Mouse (Mus musculus): Measurements from ENCODE around the gene Inafm2. TPM values are rescaled to one million over a fixed set of nuclear protein-coding genes. Genes with fewer than 3 reads are reported as not detected.

The Inafm2 gene
- polyA plus RNA-seq, 1 experiment from 2014 or later = 21.6 TPM

GRCm38 (mm10) chr2:118750476-118750875, 4.9 kb downstream of the Inafm2 start:
- Histone ChIP-seq H3K4me1 (peaks cover 39% of the 10 kb centered on the region), H3K9ac (no peak overlapping the region)

GRCm38 (mm10) chr2:118751896-118752791, 6.6 kb downstream of the Inafm2 start:
- 64% methylated on average over 16 of the region's 16 CpGs for WGBS
- Histone ChIP-seq H3K9me3 (no peaks in the 10 kb centered on the region), H3K9ac (no peak overlapping the region)

More at GRCm38 (mm10) chr2:118750476-118750875, 4.9 kb downstream of the Inafm2 start:
- no peak overlapping the region for H3K4me2 ChIP-seq
- no peaks in the 10 kb centered on the region for H3K27me3 ChIP-seq (replicated peaks)
- H3K36me3 ChIP-seq (replicated peaks) = no peaks in the 10 kb centered on the region
- no peak for ATAC-seq (replicated peaks)
- no peak overlapping the region for H3K27ac ChIP-seq
- 78% methylated on average over 8 of the region's 8 CpGs for WGBS
- no peak overlapping the region for H3K4me3 ChIP-seq
- H3K9me3 ChIP-seq = no peaks in the 10 kb centered on the region

GRCm38 (mm10) chr2:118752792-118753108, 7.2 kb downstream of the Inafm2 start:
- H3K4me3 ChIP-seq = no peak overlapping the region
- no peak for ATAC-seq (replicated peaks)
- no peak overlapping the region for H3K27ac ChIP-seq
- peaks cover 26% of the 10 kb centered on the region for H3K4me1 ChIP-seq
- no peaks in the 10 kb centered on the region for H3K36me3 ChIP-seq (replicated peaks)
- no peaks in the 10 kb centered on the region for H3K9me3 ChIP-seq
- 83% methylated on average over 4 of the region's 4 CpGs for WGBS
- H3K4me2 ChIP-seq = no peak overlapping the region
- no peak overlapping the region for H3K9ac ChIP-seq
- H3K27me3 ChIP-seq (replicated peaks) = no peaks in the 10 kb centered on the region

More at GRCm38 (mm10) chr2:118751896-118752791, 6.6 kb downstream of the Inafm2 start:
- ATAC-seq (replicated peaks) = no peak
- Histone ChIP-seq H3K36me3 (replicated peaks) (no peaks in the 10 kb centered on the region), H3K27me3 (replicated peaks) (no peaks in the 10 kb centered on the region), H3K27ac (no peak overlapping the region), H3K4me3 (no peak overlapping the region), H3K4me1 (peaks cover 32% of the 10 kb centered on the region), H3K4me2 (no peak overlapping the region)

GRCm38 (mm10) chr2:118754143-118754542, 8.6 kb downstream of the Inafm2 start:
- no peak overlapping the region for H3K27ac ChIP-seq
- H3K27me3 ChIP-seq (replicated peaks) = no peaks in the 10 kb centered on the region; the same call in 1 of the 2 replicates
- no peaks in the 10 kb centered on the region for H3K36me3 ChIP-seq (replicated peaks)
- H3K9ac ChIP-seq = no peak overlapping the region
- no peak overlapping the region for H3K4me3 ChIP-seq
- H3K4me2 ChIP-seq = no peak overlapping the region
- no peaks in the 10 kb centered on the region for H3K9me3 ChIP-seq
- peaks cover 13% of the 10 kb centered on the region for H3K4me1 ChIP-seq
- 91% methylated on average over 5 of the region's 5 CpGs for WGBS
- no peak for ATAC-seq (replicated peaks)

GRCm38 (mm10) chr2:118755407-118755806, 9.8 kb downstream of the Inafm2 start:
- no peaks in the 10 kb centered on the region; the same call in 1 of the 2 replicates for H3K27me3 ChIP-seq (replicated peaks)
- no peak overlapping the region for H3K9ac ChIP-seq
- no peak overlapping the region for H3K4me3 ChIP-seq
- no peaks in the 10 kb centered on the region for H3K9me3 ChIP-seq
- WGBS = 88% methylated on average over 6 of the region's 6 CpGs
- H3K27ac ChIP-seq = no peak overlapping the region
- H3K4me2 ChIP-seq = no peak overlapping the region
- H3K4me1 ChIP-seq = peaks cover 3% of the 10 kb centered on the region; the same call in 1 of the 2 replicates
- no peak for ATAC-seq (replicated peaks)
- no peaks in the 10 kb centered on the region for H3K36me3 ChIP-seq (replicated peaks)

GRCm38 (mm10) chr2:118756103-118756502, 10.5 kb downstream of the Inafm2 start:
- no peak overlapping the region for H3K4me2 ChIP-seq
- WGBS = 78% methylated on average over 4 of the region's 4 CpGs
- peaks cover 6% of the 10 kb centered on the region for H3K4me1 ChIP-seq
- H3K9me3 ChIP-seq = no peaks in the 10 kb centered on the region
- H3K4me3 ChIP-seq = no peak overlapping the region
- no peak overlapping the region for H3K27ac ChIP-seq
- H3K27me3 ChIP-seq (replicated peaks) = no peaks in the 10 kb centered on the region; the same call in 1 of the 2 replicates
- H3K9ac ChIP-seq = no peak overlapping the region
- no peak for ATAC-seq (replicated peaks)
- no peaks in the 10 kb centered on the region for H3K36me3 ChIP-seq (replicated peaks)

- no peaks in the 10 kb centered on the region for H3K9me3 ChIP-seq
- ATAC-seq (replicated peaks) = peak; percentile 59
- 8% methylated on average over 8 of the region's 8 CpGs for WGBS
- no peak overlapping the region for H3K9ac ChIP-seq
- H3K4me2 ChIP-seq = peak overlapping the region; percentile 21
- H3K4me1 ChIP-seq = peaks cover 29% of the 10 kb centered on the region
- no peaks in the 10 kb centered on the region for H3K36me3 ChIP-seq (replicated peaks)
- no peak overlapping the region for H3K4me3 ChIP-seq
- no peaks in the 10 kb centered on the region; the same call in 1 of the 2 replicates for H3K27me3 ChIP-seq (replicated peaks)
- no peak overlapping the region for H3K27ac ChIP-seq
Measured at GRCm38 (mm10) chr2:118759828-118760227, 14.3 kb downstream of the Inafm2 start.

GRCm38 (mm10) chr2:118760311-118761025, 14.9 kb downstream of the Inafm2 start:
- H3K27ac ChIP-seq = no peak overlapping the region
- 85% methylated on average over 11 of the region's 11 CpGs for WGBS
- no peak overlapping the region for H3K4me3 ChIP-seq
- H3K27me3 ChIP-seq (replicated peaks) = no peaks in the 10 kb centered on the region; the same call in 1 of the 2 replicates
- no peaks in the 10 kb centered on the region for H3K9me3 ChIP-seq
- peaks cover 29% of the 10 kb centered on the region for H3K4me1 ChIP-seq
- H3K4me2 ChIP-seq = no peak overlapping the region
- ATAC-seq (replicated peaks) = no peak
- no peak overlapping the region for H3K9ac ChIP-seq
- no peaks in the 10 kb centered on the region for H3K36me3 ChIP-seq (replicated peaks)

- H3K27ac ChIP-seq = peak overlapping the region; percentile 89
- H3K9me3 ChIP-seq = no peaks in the 10 kb centered on the region
- no peak overlapping the region for H3K9ac ChIP-seq
- H3K4me1 ChIP-seq = peaks cover 29% of the 10 kb centered on the region
- peak overlapping the region; percentile 38; the same call in 1 of the 2 replicates for H3K4me2 ChIP-seq
- WGBS = 79% methylated on average over 12 of the region's 12 CpGs
- no peak overlapping the region for H3K4me3 ChIP-seq
- ATAC-seq (replicated peaks) = no peak
- no peaks in the 10 kb centered on the region for H3K36me3 ChIP-seq (replicated peaks)
- no peaks in the 10 kb centered on the region; the same call in 1 of the 2 replicates for H3K27me3 ChIP-seq (replicated peaks)
Measured at GRCm38 (mm10) chr2:118761358-118761757, 15.8 kb downstream of the Inafm2 start.

GRCm38 (mm10) chr2:118761906-118762783, 16.6 kb downstream of the Inafm2 start, which contains the start of gene Ccdc9b:
Ccdc9b (minus strand) TSS chr2:118762661.
- Histone ChIP-seq H3K27ac (peak within 1 kb of the TSS; percentile 89), H3K27me3 (replicated peaks) (no peaks in the 10 kb centered on the region; the same call in 1 of the 2 replicates), H3K9me3 (no peaks in the 10 kb centered on the region), H3K36me3 (replicated peaks) (no peaks in the 10 kb centered on the region), H3K4me3 (peak within 1 kb of the TSS; percentile 14; the same call in 1 of the 2 replicates), H3K9ac (peak within 1 kb of the TSS; percentile 38; the same call in 1 of the 2 replicates), H3K4me1 (peaks cover 29% of the 10 kb centered on the region), H3K4me2 (peak within 1 kb of the TSS; percentile 38)
- WGBS = 5% methylated on average over 29 of the region's 29 CpGs
- peak; percentile 69 for ATAC-seq (replicated peaks)

- H3K9me3 ChIP-seq = no peaks in the 10 kb centered on the region
- no peak for ATAC-seq (replicated peaks)
- WGBS = 12% methylated on average over 10 of the region's 10 CpGs
- H3K4me3 ChIP-seq = 0 out of 2 replicates have a peak overlapping the region, but pooled peaks have one; percentile 14
- no peaks in the 10 kb centered on the region for H3K36me3 ChIP-seq (replicated peaks)
- H3K27ac ChIP-seq = peak overlapping the region; percentile 89
- H3K27me3 ChIP-seq (replicated peaks) = no peaks in the 10 kb centered on the region; the same call in 1 of the 2 replicates
- H3K9ac ChIP-seq = peak overlapping the region; percentile 38; the same call in 1 of the 2 replicates
- H3K4me2 ChIP-seq = peak overlapping the region; percentile 38
- peaks cover 29% of the 10 kb centered on the region for H3K4me1 ChIP-seq
Measured at GRCm38 (mm10) chr2:118762784-118763148, 17.2 kb downstream of the Inafm2 start.

Measured in midbrain, embryonic 15.5 days (tissue).